Mouse (Mus musculus): ENCODE data around the gene Magi1.

Gene Magi1

DNA sequence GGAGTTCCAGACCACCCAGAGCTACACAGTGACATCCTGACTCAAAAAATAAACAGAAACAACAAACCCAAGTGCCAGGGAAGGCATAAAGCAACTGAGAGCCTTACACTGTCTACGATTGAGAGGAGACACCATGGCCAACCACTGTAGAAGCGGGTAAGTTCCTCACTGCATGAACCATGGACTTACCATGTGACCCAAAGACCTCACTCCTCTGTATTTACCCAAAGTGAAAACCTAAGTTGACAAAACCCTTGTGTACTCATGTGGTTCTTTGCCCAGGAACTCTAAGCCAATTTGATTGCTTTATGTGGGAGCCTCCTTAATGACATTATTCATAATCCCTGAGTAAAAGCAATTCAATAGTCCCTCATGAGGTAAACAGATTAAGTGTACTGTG, 382.3 kb downstream of the Magi1 start:
- DNase-seq (ENCODE audit: low spot score in 2 of 2) = no peak

DNA sequence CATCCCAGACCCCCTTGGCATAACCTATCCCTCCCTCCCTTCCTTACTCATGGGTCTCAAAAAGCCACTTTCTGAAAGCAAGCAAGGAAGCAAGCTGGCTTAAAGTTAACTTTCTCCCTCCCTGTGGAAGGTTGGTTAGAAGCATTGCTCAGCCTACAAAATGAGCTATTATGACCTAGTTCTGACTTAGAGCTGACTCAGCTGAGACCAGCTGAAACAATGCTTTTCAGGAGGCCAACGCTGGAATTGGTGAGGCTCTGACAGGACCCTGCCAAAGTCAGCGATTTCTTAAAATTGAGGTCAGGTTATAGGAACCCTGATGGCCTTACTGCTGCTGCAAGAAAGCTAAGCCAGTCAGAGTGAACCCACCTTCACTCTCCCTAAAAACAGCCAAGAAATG, 386.2 kb downstream of the Magi1 start:
- no peak for DNase-seq (ENCODE audit: low spot score in 2 of 2)

DNA sequence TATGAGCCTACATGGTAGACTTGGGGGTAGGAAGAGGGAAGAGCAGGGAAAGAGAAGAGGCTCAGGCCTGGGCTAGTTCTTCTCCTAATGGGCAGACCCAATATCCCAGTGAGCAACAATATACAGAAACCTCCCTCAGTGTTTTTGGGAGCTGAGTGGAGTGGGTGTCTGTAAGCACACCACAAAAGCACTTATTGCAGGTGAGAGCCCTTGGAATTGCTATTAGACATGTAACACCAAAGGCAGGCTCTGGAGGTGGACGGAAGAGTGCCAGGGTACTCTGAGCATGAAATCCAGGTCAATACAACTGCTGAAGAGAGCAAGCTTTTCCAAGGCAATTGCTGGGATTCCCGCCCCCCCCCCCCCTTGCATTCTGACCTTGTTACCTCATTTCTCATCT, 388.0 kb downstream of the Magi1 start:
- no peak for DNase-seq (ENCODE audit: low spot score in 2 of 2)

DNA sequence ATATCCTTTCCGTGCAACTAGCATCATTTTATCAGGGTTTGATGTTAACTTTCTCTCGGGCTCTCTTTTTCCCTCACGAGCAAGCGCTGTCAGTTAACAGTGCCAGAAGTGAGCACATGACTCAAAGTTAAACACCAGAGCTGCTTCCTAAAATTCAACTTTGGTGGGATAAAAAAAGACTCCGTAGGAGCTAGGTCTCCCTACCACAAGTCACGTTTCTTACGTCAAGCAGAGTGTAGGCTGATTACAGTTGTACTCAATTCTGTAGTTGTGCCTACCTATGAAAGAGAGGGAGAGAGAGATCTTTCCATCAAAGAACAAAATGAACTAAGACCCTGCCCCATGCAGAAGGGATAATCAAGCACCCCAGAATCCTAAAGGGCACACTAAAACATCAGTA, 389.8 kb downstream of the Magi1 start:
- DNase-seq (ENCODE audit: low spot score in 2 of 2) = no peak

DNA sequence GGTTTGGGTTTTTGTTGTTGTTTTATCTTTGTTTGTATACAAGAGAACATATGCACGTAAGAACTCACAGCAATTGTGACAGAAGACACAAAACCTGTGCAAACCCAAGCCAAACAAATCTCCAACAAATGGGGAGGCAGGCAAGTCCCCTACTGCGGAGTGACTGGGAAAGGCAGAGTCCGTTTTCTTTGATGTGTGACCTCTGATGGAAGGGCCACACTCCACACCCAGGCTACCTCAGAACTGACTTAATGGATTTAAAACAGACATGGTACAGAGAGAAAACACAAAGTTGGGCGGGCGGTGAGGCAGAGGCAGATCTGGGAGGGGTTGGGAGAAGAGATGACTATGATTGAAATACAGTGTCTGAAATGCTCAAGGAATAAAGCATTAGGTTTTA, 390.8 kb downstream of the Magi1 start:
- DNase-seq (ENCODE audit: low spot score in 2 of 2) = no peak

DNA sequence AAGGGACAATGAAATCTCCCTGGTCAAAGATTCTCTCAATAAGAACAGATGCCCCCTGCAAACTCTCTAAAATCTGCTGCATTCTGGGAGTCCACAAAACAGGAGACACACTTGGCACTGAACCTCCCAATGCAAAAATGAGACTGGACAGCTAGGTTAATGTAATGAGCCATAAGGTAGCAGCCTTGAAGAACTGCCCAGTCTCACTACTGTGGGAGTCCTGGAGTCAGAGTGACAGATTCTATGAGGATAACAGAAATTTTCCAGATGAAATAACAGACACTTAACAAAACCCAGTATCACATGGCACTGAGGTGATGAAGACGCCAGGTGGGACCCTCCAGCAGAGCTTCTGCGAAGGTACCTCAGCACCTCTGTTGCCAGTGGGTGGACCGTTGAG, 393.7 kb downstream of the Magi1 start:
- DNase-seq (ENCODE audit: low spot score in 2 of 2) = no peak

DNA sequence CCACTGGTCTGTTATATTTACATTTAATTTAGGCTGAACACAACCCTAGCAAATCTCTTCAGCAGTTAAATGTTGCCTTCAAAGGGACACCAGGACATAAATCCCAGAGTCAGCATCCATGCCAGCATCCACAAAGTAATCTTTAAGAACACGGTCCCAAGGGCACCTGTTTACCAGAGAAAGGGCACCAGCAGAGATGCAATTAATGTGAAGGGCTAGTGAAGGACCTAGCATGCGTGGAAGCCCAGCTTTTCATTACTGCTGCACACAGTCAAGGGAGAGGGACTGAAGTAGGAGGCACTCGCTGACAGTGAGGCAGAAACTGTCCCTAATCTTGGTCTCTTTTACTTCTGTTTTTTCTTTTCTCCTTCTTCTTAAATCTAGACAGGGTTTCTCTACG, 406.4 kb downstream of the Magi1 start:
- no peak for DNase-seq (ENCODE audit: low spot score in 2 of 2)

DNA sequence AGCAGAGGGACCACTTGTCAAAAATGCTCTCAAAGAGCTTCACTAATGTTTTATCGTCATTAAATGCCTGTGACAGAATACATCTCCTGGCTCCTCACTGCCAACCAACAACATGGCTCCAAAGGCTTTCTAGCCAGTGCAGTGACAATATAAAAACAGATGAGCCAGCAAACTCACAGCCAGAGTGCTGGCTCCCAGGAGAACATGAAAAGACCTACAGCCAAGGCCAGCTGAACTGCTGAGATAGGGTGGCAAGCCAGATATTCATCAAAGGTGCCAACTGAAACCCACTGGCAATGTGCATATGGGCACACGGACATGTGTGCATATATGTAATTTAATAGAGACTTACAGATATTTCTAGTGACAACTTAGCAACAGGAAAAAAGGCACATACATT, 408.8 kb downstream of the Magi1 start:
- DNase-seq (ENCODE audit: low spot score in 2 of 2) = no peak

DNA sequence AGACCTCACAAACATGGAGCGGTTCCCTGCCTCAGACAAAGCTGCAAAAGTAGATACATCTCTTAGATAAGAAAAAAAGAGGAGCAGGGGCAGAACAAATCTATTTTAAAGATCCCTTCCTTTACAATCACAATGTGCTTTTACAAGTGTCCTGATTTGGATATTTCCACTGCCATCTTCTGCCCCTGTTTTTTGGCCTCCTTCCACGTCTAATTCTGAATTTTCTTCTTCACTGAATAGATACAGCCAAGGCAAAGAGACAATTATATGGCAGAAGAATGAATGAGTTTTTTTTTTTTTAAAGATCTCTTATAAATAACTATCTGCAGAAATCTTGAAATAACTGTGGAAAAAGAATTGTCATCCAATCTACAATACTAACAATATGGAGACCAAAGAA, 409.3 kb downstream of the Magi1 start:
- no peak for DNase-seq (ENCODE audit: low spot score in 2 of 2)

DNA sequence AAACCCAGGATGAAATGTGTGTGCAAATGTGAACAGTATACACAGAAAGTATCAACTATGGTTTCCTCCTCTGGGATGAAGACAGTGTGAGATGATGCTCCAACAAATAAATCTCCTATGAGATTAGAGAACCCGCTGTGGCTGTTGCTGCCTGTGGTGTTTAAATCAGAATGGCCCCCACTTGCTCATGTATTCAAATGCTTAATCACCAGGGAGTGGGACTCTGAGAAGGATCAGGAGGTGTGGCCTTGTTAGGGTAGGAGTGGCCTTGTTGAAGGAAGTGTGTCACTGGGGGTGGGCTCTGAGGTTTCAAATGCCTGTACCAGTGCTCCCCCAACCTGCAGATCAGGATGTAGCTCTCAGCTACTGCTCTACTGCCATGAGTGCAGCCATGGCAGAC, 410.2 kb downstream of the Magi1 start:
- no peak for DNase-seq (ENCODE audit: low spot score in 2 of 2)

DNA sequence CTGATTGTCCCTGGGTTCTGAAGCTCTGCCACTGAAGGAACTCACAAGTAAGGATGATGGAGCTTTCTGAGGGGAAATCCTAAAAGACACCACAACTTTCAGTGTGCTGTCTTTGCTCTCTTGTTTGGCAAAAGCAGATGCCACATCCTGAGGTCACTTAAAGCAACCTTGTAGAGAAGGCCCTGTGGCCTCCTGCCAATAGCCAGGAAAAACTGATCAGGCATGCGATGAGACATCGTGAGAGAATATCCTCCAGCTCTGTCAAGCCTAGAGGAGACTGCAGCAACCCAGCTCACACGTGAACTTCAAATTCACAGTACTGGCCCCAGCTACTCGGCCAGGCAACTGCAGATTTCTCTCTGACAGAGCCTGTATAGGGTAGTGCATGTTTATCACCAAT, 412.2 kb downstream of the Magi1 start:
- DNase-seq (ENCODE audit: low spot score in 2 of 2) = peak in 1 of 2 experiments; percentile 7

DNA sequence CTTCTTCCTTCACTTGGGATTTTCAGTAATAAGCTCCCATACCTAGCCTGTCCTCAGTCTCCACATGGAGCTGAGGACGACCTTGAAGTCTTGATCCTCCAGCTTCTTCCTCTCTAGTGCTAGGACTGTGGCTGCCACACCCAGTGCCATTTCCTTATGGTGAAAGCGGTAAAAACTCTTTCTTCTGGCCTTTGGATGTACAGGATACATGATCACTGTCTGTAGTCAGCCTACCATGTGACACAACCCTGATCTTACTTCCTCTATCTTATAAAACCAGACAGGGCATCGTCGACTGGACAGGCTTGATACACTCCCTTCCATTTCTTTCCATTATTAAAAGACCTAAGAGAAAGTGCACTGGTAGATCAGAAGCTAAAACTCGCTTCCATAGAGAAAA, 413.7 kb downstream of the Magi1 start:
- DNase-seq (ENCODE audit: low spot score in 2 of 2) = no peak

DNA sequence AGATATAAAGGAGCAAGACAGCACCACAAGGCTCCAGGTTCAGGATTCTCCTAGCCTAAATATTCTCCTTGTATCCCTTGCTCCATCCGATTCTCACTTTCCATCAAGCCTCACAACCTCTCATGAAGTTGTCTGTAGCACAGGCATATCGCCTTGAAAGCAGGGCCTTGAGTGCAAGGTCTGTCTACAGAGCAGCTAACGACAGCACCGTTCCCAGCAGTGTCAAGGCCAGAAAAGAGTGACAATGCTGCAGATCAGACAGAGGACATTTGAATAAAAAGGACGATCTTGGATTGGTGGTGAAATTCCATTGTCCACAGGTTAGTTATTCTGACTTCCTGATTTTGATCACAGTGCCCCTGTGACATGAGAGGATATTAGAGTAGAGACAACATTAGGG, 421.5 kb downstream of the Magi1 start:
- no peak for DNase-seq (ENCODE audit: low spot score in 2 of 2)

DNA sequence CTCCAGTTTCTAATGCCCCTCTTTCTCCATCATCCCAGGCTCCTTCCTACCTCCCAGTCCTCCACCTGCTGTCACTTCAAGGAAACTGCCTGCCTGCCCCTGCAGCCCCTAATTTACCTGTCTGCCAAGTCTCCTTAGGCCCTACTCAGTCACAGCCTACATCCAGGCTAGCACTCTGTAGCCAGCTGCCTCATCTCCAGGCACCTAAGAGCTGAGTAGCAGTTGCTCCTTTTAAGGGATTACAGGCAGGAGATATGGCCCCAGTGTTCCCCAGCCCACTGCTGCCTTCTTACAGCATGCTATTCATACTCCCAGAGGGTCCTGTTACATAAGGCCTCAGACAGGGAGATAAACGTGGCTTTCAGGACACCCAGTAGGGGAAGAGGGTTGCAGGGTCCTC, 426.9 kb downstream of the Magi1 start:
- no peak for DNase-seq (ENCODE audit: low spot score in 2 of 2)

DNA sequence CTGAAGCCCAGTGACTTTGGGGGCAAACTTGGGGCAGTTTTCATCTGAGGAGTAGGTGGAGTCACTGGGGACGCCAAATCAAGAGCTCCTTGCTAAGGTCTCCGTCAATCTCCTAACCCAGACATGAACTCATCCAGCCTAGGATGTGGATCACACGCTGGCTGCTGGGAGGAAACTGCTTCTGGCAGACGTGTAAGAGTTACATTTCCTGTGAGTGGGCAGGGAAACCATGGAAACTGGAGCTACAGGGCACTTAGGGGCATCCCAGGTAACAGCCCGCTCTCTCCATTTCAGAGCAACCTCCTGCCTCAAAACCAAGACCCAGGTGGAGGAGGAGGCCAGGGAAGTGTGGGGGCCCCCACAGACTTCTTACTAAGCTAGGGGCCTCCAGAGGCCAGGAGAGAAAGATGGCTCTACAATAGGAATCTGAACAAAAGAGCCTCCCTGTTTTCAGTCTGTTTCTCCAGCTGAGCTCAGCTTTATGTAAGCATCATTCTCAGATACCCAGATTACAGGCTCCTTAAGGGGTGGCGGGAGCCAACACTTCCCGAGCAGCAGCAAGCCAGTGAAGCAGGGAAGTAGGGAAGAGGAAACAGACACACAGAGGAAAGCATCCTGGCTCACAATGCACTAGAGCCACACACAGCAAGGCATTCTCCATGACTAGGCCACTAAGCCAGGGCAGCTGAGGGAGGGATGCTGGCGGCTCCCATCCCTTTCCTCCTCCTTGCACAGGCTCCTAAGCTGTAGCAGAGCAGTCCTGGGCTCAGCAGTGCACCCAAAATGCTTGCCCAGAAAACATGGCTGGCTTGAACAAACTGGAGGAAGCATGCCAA, 427.7 kb downstream of the Magi1 start:
- peak in 1 of 2 experiments; percentile 33 for DNase-seq (ENCODE audit: low spot score in 2 of 2)

DNA sequence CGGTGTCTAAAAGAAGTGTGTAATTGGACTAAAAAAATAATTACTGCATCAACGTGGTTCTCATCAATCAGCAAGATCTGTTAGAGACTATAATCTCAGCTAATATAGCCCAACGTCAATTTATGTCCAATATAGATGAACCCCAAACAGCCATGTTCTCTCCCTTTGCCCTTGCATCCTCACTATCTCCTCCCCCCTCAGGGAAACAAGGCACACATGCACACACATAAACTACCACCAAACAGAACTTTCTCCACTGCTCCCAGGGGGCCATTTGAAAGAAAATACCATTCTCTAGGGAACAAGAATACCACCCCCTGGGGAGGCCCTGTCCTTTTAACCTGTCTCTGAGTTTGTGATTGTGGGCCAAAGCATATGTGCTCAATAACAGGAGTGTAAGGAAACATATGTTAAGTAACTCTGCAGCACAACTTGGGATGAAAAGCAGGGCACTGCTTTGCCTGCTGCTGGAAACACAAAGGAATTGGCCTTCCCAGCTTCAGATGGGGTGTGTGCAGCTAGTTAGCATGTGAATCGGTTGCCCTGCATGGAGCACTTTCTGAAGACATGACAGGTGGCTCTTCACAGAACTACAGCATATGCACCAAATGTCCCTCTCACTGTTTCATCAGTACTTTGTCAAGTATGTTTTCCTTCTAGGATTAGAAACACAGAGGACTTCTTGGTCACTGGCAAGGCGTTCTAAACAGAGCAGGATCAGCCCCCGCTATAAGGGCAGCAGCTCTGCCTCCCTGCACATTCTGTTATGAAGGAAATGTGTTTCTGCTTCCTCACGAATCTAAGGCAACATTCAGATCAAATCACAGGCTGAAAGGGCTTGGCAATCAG, 434.6 kb downstream of the Magi1 start:
- no peak for DNase-seq (ENCODE audit: low spot score in 2 of 2)

DNA sequence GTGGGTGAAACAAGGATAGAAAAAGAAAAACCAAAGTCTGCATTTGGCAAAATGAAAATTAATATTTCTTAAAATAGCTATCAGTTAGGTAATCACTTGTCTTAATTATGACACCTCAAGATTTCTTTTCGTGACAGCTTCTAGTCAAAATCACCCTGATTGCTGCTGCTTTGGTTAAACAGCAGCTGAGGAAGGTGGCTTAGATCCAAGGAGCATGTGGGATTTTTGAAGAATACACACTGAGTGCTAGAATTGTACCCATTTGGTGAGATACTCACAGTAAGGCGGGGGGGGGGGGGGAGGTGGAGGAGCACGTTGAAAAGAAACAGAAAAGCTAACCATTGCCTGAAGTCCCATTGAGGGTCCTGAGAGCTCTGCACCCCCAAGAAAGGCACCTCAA, 438.2 kb downstream of the Magi1 start:
- DNase-seq (ENCODE audit: low spot score in 2 of 2) = no peak

DNA sequence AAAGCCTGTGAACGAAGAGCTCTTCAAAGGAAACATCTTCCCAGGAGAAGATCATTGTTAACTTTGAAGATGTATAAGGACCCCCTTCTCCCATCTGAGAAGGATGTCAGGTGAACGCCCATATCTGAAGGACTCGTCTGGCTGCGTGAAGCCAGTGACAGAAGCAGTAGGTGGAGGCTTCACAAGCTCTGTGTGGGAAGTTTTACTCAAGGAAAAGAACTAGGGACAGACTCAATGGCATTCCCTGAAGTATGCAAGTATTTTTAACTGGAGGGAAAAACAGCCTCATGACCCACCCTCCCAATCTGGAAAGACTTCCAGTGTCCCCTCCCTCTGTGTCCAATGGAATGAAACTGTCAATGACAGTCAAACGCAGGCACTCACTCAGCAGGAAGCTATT, 438.6 kb downstream of the Magi1 start:
- no peak for DNase-seq (ENCODE audit: low spot score in 2 of 2)

DNA sequence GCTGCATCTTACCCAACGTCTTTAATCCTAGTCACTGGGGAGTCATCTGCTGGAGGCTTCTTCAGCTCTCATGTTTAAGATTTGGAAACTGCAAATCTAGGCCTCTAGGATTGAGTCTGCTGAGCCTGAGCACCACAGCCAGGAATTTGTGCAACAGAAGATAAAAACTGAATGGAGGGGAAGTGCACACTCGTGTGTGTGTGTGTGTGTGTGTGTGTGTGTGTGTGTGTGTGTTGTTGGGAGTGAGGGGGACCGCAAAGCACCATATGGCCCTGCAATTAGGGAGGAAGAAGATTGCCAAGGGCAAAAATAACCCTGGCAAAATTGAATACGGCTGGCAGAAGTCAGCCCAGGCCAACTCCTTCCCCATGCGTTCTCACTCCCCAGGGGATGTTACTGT, 439.1 kb downstream of the Magi1 start:
- peak in 1 of 2 experiments; percentile 20 for DNase-seq (ENCODE audit: low spot score in 2 of 2)

DNA sequence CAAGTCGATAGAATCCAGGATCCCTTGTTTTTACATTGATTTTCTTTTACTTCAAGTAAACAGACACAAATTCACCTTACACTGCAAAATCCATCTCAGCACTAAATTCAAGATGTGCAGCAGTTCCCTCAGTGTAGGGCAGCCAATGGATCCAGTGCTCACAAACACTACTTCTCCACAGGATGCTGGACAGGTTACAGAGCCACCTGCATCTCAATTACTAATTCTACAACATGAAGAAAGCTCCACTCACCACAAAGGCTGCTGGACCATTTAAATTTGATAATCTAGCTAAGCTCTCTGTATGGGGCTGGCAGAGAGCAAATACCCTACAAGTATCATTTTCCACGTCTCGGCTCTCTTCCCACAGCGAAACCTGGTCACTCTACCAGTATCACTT, 445.3 kb downstream of the Magi1 start:
- DNase-seq (ENCODE audit: low spot score in 2 of 2) = no peak

DNA sequence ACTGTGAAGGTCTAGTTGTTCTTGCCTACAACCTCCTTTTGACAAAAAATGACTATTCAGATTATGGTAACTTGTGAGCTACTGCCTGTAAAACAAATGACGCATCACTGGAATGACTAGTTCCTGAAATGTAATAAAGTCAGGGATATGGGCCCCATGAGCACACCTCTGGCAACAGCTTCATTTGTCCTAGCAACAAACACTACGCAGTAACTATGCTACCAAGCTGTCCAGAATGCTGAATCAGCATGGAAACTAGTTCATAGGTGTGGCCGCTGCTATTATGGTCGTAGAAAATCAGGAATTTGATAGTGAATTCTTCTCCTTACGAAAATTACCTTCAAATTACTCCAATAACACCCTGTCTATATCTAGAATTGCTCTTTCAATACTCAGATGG, 447.1 kb downstream of the Magi1 start:
- no peak for DNase-seq (ENCODE audit: low spot score in 2 of 2)

DNA sequence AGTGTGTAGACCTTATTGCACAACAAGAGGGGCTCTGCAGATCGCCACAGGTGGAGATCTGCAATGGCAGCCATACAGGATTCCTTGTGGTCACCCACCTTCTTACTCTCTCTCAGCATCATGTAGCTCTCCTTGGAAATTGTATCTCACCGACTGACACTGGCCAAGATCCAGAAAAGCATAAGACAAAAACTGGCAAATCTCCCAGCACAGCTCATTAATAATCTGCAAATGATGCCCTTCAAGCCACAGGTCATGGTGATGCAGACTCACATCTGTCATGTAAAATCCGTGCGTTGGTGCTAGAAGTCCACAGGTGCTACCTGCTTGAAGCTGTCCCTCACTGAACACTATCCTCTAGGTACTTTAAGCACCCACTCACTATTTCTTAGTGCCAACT, 448.5 kb downstream of the Magi1 start:
- DNase-seq (ENCODE audit: low spot score in 2 of 2) = no peak

DNA sequence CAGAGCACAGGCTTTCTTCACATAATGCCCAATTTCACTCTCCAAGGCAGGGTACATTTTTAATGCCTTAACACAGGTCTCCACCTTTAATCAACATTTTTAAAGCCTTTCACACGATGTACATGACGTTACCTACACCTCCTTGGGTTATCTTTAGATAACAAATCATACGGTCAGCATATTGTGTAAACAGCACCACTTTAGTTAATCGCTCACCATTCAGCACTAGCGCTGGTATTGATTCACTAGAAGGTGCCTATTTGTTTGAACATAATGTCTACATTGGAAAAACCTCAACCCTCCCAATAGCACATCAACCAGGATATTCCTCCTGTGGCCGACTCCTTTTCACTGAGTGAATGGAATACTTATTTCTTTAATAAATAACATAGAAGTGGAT, 455.5 kb downstream of the Magi1 start:
- DNase-seq (ENCODE audit: low spot score in 2 of 2) = no peak
